Mouse (Mus musculus): Measurements from ENCODE around the gene Col27a1.

DNA sequence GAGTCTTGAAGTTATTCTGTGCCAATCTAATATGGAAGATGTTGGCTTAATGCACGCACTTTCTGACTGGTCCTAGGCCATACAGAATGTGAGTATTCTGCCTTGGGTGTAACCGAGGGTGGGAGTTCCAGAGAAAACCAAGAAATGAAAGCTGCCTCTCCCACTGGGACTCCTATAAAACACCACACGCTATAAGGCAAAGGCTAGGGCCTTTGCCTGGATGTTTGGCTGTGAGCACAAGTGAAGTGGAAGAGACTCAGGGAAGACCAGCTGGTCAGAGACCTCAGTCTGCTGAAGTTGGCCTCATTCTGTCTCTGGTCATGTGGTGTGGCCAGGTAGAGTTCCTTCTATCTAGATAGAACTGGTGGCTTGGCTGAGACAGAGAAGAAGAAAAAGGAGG lies 23.4 kb downstream of the Col27a1 start:
- TF ChIP-seq CTCF (IDR thresholded peaks at IDR 0.05; ENCODE audit: borderline replicate concordance, control insufficient read depth, extremely low read depth, insufficient read depth, low read length, poor library complexity) (no peak), POLR2A (IDR thresholded peaks at IDR 0.05; ENCODE audit: control insufficient read depth, extremely low read depth, insufficient read depth, low read length, poor library complexity) (no peak)
